Mouse (Mus musculus) heart, adult 18-20 months (tissue): ENCODE data around the gene Kat6b. TPM values are rescaled to one million over a fixed set of nuclear protein-coding genes. Genes with fewer than 3 reads are reported as not detected.

Experiments
- DNase-seq, 2 experiments: peaks; one replicate each; pipeline ENCODE4 v3.0.0; 2021 to 2022; ENCODE audit warnings: mixed read lengths in 1 of 2
- total RNA-seq, 2 experiments: library from RNA; stranded (reverse); gene quantifications; 2 replicates each; pipeline ENCODE4 v1.2.3; 2021

Gene Kat6b
- total RNA-seq, 2 experiments from 2014 or later, result 18.8 to 27.6 TPM

GRCm38 (mm10) chr14:21560481-21561209 lies 79.4 kb downstream of the Kat6b start:
- peak in 1 of 2 experiments; percentile 26 for DNase-seq

- peak; percentile 21 to 42 for DNase-seq
Observed at GRCm38 (mm10) chr14:21561396-21562065, 80.3 kb downstream of the Kat6b start.

DNA sequence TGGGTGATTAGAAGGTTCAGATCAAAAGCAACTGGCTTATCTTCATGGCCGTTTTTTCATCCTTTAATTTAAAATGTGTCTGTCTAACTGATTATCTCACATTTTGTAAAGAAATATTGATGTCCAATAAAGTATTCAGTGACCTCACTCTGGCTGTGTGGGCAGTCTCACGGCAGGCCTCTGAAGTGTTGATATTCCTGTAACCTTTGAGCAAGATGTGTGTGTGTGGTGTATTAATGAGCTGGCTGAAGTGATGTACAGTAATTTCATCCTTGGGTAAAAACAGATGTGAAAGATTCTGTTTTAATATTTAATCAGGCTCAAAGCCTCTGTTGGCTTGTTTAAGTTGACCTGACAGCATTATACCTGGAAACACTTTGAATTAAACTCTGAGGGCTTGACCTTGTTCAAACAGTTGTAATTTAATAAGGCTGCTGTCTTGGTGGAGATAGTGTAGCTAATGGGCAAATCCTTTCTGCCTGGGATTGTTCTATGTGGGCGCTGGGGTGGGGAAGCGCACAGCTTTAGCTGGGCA lies 82.4 kb downstream of the Kat6b start:
- peak in 1 of 2 experiments; percentile 1 for DNase-seq

DNA sequence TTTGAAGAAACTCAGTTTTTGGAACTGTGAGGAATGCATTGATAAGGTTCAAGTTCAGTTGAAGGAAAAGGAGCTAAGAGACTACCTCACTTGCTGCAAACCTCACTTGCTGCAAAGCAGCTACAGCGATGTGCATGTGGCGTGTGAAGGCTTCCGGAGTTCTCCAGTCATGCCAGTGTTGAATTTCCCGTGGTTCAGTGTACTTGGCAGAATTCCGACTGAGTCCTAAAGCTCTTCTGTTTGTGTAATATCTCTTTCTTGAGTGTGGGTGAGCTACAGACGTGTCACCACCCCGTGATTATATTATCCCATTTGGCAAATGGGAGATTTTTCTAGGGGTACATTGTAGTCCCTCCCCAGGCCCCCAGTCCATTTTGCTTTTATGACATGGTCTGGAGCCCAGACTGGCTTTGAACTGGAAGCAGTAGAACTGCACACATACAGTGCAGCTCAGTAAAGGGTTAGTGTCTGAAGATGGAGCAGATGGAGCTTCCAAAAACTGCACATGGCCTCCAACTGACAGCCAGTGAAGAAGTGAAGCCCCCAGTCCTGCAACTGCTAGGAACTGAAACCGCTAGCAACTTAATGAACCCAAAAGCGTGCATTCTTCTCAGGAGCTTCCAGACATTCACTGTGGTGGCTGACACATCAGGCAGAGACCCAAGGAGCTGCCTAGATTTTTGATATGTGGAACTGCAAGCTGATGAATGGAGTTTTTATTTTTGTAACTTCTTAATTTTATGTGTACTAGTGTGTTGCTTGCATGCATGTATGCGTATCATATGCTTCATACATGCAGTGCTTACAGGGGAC lies 84.5 kb downstream of the Kat6b start:
- no peak for DNase-seq

GRCm38 (mm10) chr14:21567293-21567984 lies 86.2 kb downstream of the Kat6b start:
- DNase-seq, result no peak

- DNase-seq, result no peak
Observed at GRCm38 (mm10) chr14:21568821-21569220, 87.6 kb downstream of the Kat6b start.

- no peak for DNase-seq
Observed at GRCm38 (mm10) chr14:21574686-21575309, 93.6 kb downstream of the Kat6b start.

DNA sequence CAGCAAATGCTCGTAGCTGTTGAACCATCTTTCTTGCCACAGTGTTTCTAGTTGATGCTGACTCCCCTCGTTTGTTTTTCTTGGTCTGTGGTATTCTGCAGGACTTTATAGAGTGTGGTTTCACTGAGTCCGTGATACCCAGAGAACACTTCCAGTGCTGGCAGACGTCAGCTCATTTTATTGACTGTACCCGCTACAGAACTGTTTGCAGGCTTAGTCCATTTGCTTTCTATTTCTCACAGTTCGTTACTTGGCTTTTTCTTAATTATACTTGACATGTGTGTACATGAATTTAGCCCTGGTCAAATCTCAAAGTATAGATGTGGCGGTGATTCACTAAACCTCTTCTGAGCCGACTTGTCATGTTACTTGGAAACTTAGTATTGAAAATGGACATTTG lies 95.6 kb downstream of the Kat6b start:
- no peak for DNase-seq

DNA sequence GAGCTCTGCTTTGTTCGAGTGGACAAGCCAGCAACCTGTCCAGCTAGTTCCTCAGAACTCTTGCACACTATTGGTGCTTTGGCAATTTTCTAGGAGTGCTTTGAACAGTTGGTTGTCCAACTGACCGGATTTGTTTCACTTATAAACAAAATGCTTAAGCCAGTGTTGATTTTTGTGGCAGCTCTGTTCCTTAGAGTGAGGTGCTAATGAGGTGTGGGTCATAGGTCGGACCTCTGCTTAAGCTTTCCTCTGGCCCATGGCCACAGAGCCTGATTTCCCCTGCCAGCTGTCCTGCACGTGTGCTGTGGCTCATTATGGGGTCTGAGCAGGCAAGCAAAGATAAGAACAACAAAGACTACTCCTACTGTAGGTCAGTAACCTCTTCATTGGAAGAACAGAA lies 100.0 kb downstream of the Kat6b start:
- DNase-seq, result no peak

- no peak for DNase-seq
Observed at GRCm38 (mm10) chr14:21582301-21582700, 101.1 kb downstream of the Kat6b start.

DNA sequence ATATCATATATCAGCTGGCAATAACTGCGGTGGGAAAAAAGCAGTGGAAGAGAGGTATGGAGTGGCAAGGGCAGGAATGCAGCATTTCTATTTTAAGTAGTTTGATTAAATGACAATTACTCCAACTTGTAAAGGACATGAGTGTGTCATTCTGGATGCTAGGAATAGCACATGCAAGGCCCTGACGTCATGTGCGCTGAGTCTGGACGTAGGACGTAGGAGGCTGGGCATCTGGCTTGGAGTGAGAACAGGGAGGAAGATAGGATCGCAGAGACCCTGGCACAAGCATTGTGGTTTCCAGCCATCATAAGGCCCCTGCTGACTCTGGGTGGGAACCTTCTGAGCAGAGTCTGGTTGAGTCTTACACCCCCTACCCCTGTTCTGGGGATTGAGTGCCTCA lies 101.8 kb downstream of the Kat6b start:
- DNase-seq, result peak; percentile 48 to 51

GRCm38 (mm10) chr14:21583868-21584267 lies 102.6 kb downstream of the Kat6b start:
- DNase-seq, result no peak

GRCm38 (mm10) chr14:21584468-21585135 lies 103.4 kb downstream of the Kat6b start:
- DNase-seq, result no peak

GRCm38 (mm10) chr14:21585491-21586251 lies 104.4 kb downstream of the Kat6b start:
- no peak for DNase-seq

- no peak for DNase-seq
Observed at GRCm38 (mm10) chr14:21586481-21587118, 105.4 kb downstream of the Kat6b start.

DNA sequence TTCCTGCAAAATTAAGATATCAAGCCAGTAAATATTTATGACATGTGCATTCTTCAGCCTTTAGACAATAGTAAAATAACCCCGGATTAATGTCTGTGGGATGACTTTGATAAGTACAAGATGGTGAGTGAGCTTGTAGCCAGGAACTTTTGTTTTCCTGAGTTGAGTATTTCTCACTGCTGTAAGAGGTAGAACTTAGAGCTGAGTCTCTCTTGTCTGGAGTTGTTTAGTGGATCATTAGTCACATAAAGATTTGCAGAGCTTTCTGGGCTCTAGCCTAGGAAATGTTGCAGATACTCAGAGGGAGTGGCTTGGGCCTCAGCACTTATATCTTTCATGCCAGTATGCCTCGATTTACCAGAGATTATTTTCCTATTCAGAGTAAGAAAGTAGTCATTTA lies 106.7 kb downstream of the Kat6b start:
- no peak for DNase-seq

DNA sequence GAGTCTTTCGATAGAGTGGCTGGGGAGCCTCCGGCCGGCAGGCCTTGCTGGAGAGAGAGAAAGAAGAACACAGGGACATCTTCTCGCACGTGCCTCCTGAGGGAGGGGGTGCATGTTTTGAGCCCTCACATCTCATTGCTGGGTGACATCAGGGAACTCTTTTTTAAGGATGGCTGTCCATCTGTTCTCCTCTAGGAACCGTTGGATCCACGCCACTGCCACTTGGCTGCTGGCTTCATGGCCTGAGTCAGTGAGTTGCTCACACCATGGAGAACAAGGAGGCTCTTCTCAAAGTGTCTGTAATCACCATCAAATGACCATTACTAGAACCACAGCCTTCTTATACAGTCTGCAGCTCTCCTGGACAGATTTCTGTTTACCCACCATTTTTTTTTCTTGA lies 108.4 kb downstream of the Kat6b start:
- peak; percentile 59 to 73 for DNase-seq

- DNase-seq, result no peak
Observed at GRCm38 (mm10) chr14:21590205-21590604, 109.0 kb downstream of the Kat6b start.

- no peak for DNase-seq
Observed at GRCm38 (mm10) chr14:21592152-21592551, 110.9 kb downstream of the Kat6b start.
